Mouse (Mus musculus) heart, postnatal 0 days (tissue): Measurements from ENCODE around the gene Tmigd1.

Experiments
- CTCF ChIP-seq: IDR thresholded peaks from 2 replicates; pipeline ENCODE4 v1.5.1; 2016; ENCODE audit warnings: antibody characterized with exemption, control low read depth, low read depth
- EP300 ChIP-seq: IDR thresholded peaks from 2 replicates; pipeline ENCODE4 v1.6.1; 2016; ENCODE audit warnings: antibody characterized with exemption, low read depth

- TF ChIP-seq CTCF (no peak), EP300 (no peak)
Observed at GRCm38 (mm10) chr11:76911325-76912054, 9.5 kb downstream of the Tmigd1 start.
